Mouse (Mus musculus) C2C12 (cell line): ENCODE measurements around the gene Dnah8. TPM values are rescaled to one million over a fixed set of nuclear protein-coding genes. Genes with fewer than 3 reads are reported as not detected.

ENCODE experiments used
- H3K27me3 ChIP-seq: one replicate; pipeline ENCODE4 v1.6.1; 2011; ENCODE audit not compliant: control insufficient read depth, insufficient read depth, insufficient read length
- H3K36me3 ChIP-seq: one replicate; pipeline ENCODE4 v1.6.1; 2011; ENCODE audit not compliant: control insufficient read depth, insufficient read depth
- H3K4me3 ChIP-seq: one replicate; pipeline ENCODE4 v1.5.1; 2011; ENCODE audit warnings: mild to moderate bottlenecking, control low read depth; ENCODE audit not compliant: poor library complexity, insufficient read depth, severe bottlenecking
- H3K79me2 ChIP-seq: one replicate; pipeline ENCODE4 v1.6.1; 2011; ENCODE audit not compliant: control insufficient read depth, insufficient read depth
- H3K79me3 ChIP-seq: one replicate; pipeline ENCODE4 v1.6.1; 2011; ENCODE audit warnings: low read depth, control low read depth
- H3ac ChIP-seq: one replicate; pipeline ENCODE3; 2011; ENCODE audit warnings: low read depth; ENCODE audit not compliant: control insufficient read depth, insufficient read length
- CEBPB ChIP-seq: IDR thresholded peaks from one replicate; pipeline ENCODE4 v1.6.1; 2011; ENCODE audit warnings: low read depth, mild to moderate bottlenecking, control low read depth, moderate library complexity
- CTCF ChIP-seq: IDR thresholded peaks from one replicate; pipeline ENCODE4 v1.5.1; 2011; ENCODE audit not compliant: control insufficient read depth, insufficient read depth, insufficient read length
- FOSL1 ChIP-seq: IDR thresholded peaks from one replicate; pipeline ENCODE4 v1.8.0; 2011; ENCODE audit warnings: mild to moderate bottlenecking, low read length; ENCODE audit not compliant: poor library complexity, insufficient read depth, severe bottlenecking
- MAX ChIP-seq: IDR thresholded peaks from one replicate; pipeline ENCODE4 v1.6.1; 2011; ENCODE audit warnings: mild to moderate bottlenecking, control low read depth
- MYOD1 ChIP-seq: IDR thresholded peaks from one replicate; pipeline ENCODE4 v1.6.1; 2011; ENCODE audit warnings: low read depth; ENCODE audit not compliant: control insufficient read depth, insufficient read length
- MYOG ChIP-seq: IDR thresholded peaks from one replicate; pipeline ENCODE4 v1.6.1; 2011; ENCODE audit not compliant: control insufficient read depth, insufficient read length; ENCODE audit errors: extremely low read depth
- USF1 ChIP-seq: IDR thresholded peaks from one replicate; pipeline ENCODE4 v1.6.1; 2011; ENCODE audit warnings: low read depth, mild to moderate bottlenecking, control low read depth, moderate library complexity
- polyA plus RNA-seq: library from polyadenylated mRNA; unstranded; fragments of >200 nt; fragmentation: generic; extraction: Trizol; gene quantifications from one replicate; pipeline ENCODE4 v1.2.1, GENCODE M21; 2012; ENCODE audit warnings: missing spikeins

The Dnah8 gene
- polyA plus RNA-seq, 1 experiment = 0.32 TPM

- H3K27me3 ChIP-seq = no peaks in the 10 kb centered on the region
- H3K4me3 ChIP-seq = no peak overlapping the region
- no peaks in the 10 kb centered on the region for H3K36me3 ChIP-seq
- no peaks in the 10 kb centered on the region for H3K79me2 ChIP-seq
- no peaks in the 10 kb centered on the region for H3K79me3 ChIP-seq
- TF ChIP-seq USF1 (no peak), MYOG (no peak), MYOD1 (no peak), FOSL1 (no peak), CTCF (no peak), MAX (no peak), CEBPB (no peak)
- H3ac ChIP-seq = no peak overlapping the region
Observed at GRCm38 (mm10) chr17:30880391-30880790, 256.2 kb downstream of the Dnah8 start.

GRCm38 (mm10) chr17:30881001-30881400 is 256.8 kb downstream of the Dnah8 start:
- Histone ChIP-seq H3K36me3 (no peaks in the 10 kb centered on the region), H3K79me3 (no peaks in the 10 kb centered on the region), H3K27me3 (no peaks in the 10 kb centered on the region), H3K4me3 (no peak overlapping the region), H3K79me2 (no peaks in the 10 kb centered on the region), H3ac (no peak overlapping the region)
- TF ChIP-seq MYOG (no peak), USF1 (no peak), MAX (no peak), CEBPB (no peak), CTCF (no peak), MYOD1 (no peak), FOSL1 (no peak)

- H3K36me3 ChIP-seq = no peaks in the 10 kb centered on the region
- no peak overlapping the region for H3ac ChIP-seq
- H3K27me3 ChIP-seq = no peaks in the 10 kb centered on the region
- TF ChIP-seq CEBPB = no peak
- H3K79me2 ChIP-seq = no peaks in the 10 kb centered on the region
- no peak overlapping the region for H3K4me3 ChIP-seq
- no peaks in the 10 kb centered on the region for H3K79me3 ChIP-seq
Observed at GRCm38 (mm10) chr17:30882206-30882605, 258.1 kb downstream of the Dnah8 start.

GRCm38 (mm10) chr17:30883534-30883933 is 259.4 kb downstream of the Dnah8 start:
- no peaks in the 10 kb centered on the region for H3K36me3 ChIP-seq
- no peak overlapping the region for H3K4me3 ChIP-seq
- no peak overlapping the region for H3ac ChIP-seq
- H3K27me3 ChIP-seq = no peaks in the 10 kb centered on the region
- TF ChIP-seq USF1 (no peak), MYOD1 (no peak)
- no peaks in the 10 kb centered on the region for H3K79me3 ChIP-seq
- H3K79me2 ChIP-seq = no peaks in the 10 kb centered on the region

- no peaks in the 10 kb centered on the region for H3K79me3 ChIP-seq
- TF ChIP-seq CEBPB (no peak), FOSL1 (no peak), MYOG (no peak), USF1 (no peak), MAX (no peak), CTCF (no peak), MYOD1 (no peak)
- H3K79me2 ChIP-seq = no peaks in the 10 kb centered on the region
- H3K27me3 ChIP-seq = no peaks in the 10 kb centered on the region
- no peak overlapping the region for H3ac ChIP-seq
- H3K4me3 ChIP-seq = no peak overlapping the region
- no peaks in the 10 kb centered on the region for H3K36me3 ChIP-seq
Observed at GRCm38 (mm10) chr17:30892086-30892485, 267.9 kb downstream of the Dnah8 start.

- Histone ChIP-seq H3K36me3 (no peaks in the 10 kb centered on the region), H3K27me3 (no peaks in the 10 kb centered on the region), H3ac (no peak overlapping the region), H3K4me3 (no peak overlapping the region), H3K79me3 (no peaks in the 10 kb centered on the region), H3K79me2 (no peaks in the 10 kb centered on the region)
- TF ChIP-seq MYOG = no peak
- TF ChIP-seq CTCF = no peak
- TF ChIP-seq FOSL1 = no peak
- no peak for TF ChIP-seq MAX
- no peak for TF ChIP-seq USF1
- no peak for TF ChIP-seq CEBPB
- TF ChIP-seq MYOD1 = no peak
Observed at GRCm38 (mm10) chr17:30892730-30893129, 268.6 kb downstream of the Dnah8 start.

GRCm38 (mm10) chr17:30897075-30897474 is 272.9 kb downstream of the Dnah8 start:
- peaks cover 12% of the 10 kb centered on the region for H3K27me3 ChIP-seq
- TF ChIP-seq CEBPB (no peak), CTCF (no peak), MYOG (no peak), FOSL1 (no peak), MYOD1 (no peak), USF1 (no peak), MAX (no peak)
- H3ac ChIP-seq = no peak overlapping the region
- no peaks in the 10 kb centered on the region for H3K79me2 ChIP-seq
- H3K79me3 ChIP-seq = no peaks in the 10 kb centered on the region
- H3K36me3 ChIP-seq = no peaks in the 10 kb centered on the region
- no peak overlapping the region for H3K4me3 ChIP-seq
